Mouse (Mus musculus) gastrocnemius, postnatal 4 days (tissue): ENCODE measurements around the gene A230072I06Rik. TPM values are rescaled to one million over a fixed set of nuclear protein-coding genes. Genes with fewer than 3 reads are reported as not detected.

Experiments used
- DNase-seq, 2 experiments: peaks; one replicate each; pipeline ENCODE4 v3.0.0; 2021 to 2022; ENCODE audit warnings: low spot score in 2 of 2, mixed read lengths in 2 of 2
- long read RNA-seq, 2 experiments: library from polyadenylated mRNA; stranded (forward); transcript quantifications; one replicate each; pipeline ENCODE4 v2.0.0; 2021
- total RNA-seq, 2 experiments: library from RNA; stranded (reverse); gene quantifications; 2 replicates each; pipeline ENCODE4 v1.2.3; 2021

A230072I06Rik gene
- not detected for total RNA-seq
- long read RNA-seq, experiment 1 = 0 reads
- long read RNA-seq, experiment 2 = 0 reads

DNA sequence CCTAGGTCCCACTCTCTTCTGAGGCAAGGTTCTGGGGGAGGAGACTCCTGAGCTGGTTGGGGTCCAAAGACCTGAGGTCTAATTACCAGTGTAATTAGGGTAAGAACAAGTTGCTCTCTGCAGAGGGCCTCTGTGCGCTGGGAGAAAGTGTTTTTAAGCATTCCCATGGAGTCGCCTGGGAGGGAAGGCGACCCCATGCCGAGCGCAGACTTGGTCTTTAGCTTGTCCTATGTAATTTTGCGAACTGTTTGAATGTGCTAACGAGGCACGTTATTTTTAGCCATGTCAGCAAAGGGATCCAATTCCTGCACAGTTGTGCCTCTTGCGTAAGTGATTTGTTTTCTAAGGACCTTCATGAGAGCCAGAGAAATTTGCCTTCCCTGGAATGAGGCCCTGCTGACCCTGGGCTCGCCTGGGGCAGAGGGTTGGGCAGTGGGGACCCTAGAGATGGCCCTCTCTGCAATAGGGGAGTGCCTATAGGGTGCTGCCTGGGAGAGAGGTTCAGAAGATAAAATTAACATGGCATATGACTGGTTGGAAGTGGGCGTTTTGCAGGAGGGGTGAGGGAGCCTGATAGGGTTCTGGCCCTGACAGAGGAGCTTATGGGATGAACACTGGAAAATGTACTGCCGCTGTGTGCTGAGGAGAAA, at the start of gene A230072I06Rik:
Gene A230072I06Rik (plus strand): TSS at position 157 of the 650 bp plus-strand sequence.
- DNase-seq = no peak

DNA sequence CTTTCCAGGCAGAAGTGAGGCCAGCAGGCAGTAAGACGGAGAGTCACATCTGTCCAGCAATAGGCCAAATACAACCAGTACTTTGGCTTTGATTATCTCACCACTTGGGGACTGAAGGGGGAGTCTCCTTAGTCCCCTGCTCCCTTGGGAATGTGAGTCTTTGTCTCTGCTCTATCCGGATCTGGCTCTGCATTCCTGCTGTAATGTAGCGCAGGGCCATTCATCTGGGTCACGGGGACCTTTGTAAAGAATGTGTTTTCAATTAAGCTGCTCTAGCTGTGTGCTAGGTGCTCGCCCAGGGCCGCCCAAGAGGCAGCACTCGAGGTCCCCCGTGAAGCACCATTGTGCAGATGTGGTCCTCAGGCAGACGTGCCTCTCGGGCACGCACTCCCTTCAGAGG, 44.6 kb upstream of the A230072I06Rik start:
- DNase-seq = no peak

DNA sequence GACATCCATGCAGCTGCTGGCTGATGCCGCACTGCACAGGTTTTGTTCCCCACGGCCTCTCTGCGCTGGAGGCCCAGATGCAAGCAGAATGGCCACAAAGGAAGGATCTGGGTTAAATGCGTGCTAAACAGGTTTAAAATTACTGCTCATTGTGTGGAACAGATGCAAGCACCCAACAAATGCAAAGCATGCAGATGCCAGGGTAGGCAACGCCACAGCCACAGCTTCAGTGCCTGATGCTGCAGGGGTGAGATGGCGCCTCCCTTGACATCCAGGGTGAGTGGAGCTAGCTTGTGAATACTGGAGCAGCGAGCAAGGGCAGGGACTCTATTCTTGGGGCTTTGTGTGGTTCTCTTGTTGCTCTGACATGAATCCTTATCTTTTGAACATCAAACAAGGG, 39.8 kb upstream of the A230072I06Rik start:
- no peak for DNase-seq

DNA sequence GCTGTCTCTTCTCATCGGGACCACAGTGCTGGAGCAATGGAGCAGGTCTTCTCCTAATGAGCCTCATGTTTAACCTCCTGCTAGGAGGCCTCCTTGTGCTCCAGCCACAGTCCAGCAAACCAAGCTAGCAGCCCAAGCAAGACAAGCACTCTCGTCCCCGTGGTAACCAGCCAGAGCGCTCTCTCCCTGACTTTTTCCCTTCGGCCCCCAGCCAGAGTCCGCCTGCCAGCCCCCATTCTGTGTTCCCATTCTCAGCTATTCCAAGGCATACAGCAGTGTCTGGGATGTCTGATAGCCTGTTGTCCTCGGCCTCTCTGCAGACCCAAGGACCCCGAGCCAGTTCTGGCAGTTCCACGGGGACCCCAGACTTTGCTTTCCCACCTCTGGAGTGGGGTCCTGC, 38.5 kb upstream of the A230072I06Rik start:
- DNase-seq = no peak

DNA sequence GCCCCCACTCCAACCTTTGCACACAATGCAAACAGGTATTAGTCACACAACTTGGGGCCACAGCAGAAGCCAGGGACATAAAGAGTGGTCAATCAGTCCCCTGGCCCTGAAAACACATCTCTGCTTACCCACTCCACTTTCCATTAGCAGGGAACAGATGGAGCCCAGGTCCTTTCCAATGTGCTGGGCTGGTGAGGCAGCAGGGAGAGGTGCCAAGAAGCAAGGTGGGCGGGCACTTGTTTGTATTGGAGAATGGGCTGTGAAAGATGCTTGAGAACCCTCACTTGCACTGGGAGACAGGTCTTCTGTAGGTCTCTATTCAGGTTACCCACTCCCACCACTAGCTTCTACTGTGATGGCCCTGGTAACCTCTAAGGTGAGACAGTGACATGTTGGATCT, 34.9 kb upstream of the A230072I06Rik start:
- DNase-seq = no peak

DNA sequence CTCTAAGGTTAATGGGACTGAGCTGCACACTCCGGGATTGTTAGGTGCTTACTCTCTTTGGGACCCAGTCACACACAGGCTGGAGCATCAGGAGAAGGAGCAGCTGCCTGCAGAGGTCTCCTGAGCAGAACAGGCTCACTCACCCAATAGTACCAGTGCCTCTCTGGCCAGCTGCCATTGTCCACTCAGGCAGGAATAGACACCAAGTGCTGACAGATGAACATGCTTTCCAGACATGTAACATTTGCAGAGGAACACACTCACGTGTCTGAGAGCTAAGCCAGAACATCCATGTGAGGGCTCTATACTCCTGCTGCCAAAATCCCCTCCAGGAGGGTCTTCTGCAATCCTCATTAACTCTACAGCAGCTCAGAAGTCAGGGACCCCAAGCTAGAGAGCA, 18.7 kb upstream of the A230072I06Rik start:
- no peak for DNase-seq

DNA sequence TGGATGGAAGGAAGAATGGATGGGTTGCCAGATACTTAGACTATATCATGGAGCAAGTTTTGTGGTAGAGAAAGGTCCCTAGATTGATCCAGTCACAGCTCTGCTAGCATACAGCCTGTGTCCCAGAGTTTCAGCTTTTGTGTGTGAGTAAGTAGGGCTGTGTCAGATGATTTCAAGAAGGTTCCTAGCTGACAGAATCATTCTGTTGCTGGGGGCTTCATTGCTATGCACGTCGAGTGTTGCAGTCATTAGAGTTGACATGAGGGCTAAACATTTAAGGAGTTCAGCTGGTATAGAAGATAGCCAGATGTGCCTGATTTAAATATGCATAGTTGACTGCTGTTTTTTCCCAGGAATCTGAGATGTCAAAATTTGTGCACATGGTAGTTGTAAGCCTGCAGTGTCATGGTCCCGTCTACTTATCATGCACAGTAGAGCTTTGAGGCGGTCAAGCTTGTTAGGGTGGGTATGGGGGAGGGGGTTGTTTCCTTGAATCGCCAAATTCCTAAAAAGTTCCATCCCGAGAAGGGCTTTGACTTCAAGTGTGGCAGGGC, 18.1 kb upstream of the A230072I06Rik start:
- no peak for DNase-seq

DNA sequence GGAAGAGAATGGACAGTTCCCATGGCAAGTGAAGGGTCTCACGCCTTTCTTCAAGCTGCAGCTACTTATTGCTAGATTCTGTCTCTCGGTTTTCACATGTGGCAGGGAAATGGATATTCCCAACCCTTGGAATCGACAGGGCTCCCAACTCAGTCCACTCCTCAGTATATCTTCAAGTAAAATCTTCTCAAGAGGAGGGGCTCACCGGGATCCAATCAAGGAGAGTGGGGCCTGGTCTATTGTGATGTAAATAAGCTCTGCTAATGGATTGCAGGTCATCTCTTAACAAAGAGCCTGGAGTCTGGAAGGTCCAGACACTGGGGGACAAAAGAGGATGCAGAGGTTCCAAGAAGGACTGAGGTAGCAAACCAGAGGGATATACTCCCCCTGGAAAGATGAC, 17.1 kb upstream of the A230072I06Rik start:
- no peak for DNase-seq

DNA sequence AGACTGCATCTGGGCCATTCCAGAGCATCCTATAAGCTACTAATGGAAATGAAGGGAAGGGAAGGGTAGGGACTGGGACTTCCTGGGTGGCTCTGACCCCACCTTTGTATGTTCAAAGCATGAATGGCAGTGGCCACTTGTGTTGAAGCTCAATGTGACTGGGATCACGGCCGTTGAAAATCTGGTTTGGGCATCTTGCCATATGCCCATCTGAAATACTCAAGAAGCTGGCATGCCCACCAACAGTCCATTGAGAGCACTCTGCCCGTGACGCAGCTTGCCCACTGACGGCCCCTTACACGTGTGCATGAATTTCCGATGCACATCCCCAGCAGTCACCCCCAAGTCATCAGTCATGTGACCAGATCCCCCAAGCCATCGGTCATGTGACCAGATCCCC, 13.6 kb upstream of the A230072I06Rik start:
- DNase-seq = no peak

DNA sequence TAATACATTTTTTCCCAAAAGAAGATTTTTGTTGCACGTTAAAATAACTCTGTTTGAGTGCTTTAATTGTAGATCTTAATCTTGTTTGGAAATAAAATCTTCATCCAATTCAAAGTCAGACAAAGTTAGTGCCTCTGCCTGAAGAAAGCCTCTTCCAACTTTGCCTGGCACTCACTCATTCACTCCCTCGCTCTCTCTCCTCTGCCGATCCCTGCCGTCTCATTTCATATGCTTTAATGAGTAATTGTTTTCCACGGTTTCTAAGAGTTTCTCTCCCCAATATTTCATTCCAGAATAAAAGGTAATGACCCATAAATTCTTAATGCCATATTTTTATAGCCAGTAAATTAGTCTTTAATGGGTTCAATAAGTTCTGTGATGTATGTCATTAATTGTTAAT, 10.8 kb upstream of the A230072I06Rik start:
- no peak for DNase-seq

DNA sequence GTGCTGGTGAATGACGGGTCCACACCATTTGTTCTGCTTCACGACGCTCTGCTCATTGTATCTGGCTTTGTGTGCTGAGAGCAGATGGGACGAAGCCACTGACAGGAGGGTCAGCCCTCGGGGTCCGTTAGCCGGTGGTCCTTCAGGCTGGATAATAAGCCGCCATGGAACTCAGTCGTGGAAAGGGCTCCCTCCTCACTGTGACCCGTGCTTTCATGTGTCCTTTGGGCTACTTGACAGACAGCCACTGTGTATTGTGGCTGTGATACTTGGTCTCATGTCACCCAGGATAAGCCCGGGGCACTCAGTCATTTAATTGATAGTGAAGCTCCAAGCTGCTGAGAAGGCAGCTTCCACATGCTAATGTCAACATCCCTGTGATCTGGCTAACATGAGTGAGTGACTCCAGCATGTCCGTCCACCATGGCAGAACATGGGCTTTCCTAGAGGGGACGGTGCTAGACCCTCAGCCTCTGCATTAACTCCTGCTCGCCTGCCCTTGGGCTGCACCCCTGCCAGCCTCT, 10.3 kb upstream of the A230072I06Rik start:
- DNase-seq = no peak

DNA sequence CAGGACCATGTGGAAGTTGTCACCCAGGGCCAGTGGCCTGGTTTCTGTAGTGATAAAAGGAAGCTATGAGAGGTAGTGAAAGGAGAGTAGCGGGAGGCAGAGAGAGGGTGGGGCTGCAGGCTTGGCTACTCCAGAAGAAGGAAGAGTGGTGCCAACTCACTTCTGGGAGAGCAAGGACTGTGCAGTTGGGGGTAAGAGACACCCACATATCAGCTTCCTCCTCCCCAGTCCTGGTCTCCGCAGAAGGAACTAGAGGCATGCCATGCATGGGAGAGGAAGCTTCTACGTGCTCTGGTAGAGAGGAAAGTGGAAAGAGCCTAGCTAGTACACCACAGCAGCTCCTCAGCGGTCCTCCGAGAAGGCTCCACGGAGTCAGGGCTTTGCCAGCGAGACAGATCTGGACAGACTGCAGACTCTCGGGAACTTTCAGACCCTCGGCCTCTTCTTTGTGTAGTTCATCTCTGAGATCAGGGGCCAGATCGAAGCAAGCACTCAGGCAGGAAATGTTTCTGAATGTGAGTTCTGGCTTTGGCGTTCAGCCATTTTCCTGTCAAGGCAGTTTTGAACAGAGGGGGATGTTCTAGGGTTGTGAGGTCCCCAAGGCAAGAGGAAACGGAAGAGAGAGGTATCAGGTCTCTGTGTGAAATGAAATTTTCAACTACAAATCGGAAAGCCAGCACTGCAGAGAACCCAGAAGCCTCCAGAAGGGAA, 1.0 kb downstream of the A230072I06Rik start:
- DNase-seq = no peak

DNA sequence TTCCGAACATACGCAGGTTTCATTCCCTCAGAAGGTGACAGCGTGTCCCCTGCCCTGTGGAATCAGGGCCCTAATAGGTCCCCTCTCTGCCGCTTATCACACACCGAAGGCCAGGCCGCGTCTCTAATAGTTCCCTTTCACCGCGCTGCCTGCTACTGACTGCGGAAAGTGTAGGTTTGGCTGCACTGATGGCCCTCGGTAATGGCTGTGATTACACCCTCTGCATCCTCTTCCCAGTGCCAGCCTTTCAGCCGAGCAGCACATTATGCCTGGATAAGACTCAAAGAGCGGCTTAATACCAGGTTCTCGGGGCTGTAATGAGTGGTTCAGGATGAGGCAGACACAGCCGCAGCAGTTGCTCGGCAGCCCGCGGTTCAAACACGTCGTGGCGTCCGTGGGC, 3.5 kb downstream of the A230072I06Rik start:
- DNase-seq = no peak

DNA sequence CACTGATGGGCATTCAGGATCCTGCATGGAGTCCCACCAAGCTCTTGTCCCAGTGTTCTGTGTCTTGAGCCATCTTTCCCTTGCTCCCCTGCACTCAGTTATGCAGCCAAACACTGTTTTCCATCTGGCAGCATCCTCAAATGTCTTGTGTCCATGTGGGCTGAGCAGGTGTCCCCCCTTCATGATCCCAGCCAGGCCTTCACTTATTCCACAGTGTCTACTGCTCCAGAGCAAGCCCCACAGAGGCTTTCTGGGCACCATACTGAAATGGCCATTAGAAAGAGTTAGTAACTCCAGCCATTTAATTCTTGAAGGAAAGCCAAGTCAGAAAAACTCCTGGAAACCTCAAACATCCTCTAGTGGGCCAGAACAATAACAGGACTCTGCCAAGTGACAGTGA, 11.9 kb downstream of the A230072I06Rik start:
- DNase-seq = no peak

DNA sequence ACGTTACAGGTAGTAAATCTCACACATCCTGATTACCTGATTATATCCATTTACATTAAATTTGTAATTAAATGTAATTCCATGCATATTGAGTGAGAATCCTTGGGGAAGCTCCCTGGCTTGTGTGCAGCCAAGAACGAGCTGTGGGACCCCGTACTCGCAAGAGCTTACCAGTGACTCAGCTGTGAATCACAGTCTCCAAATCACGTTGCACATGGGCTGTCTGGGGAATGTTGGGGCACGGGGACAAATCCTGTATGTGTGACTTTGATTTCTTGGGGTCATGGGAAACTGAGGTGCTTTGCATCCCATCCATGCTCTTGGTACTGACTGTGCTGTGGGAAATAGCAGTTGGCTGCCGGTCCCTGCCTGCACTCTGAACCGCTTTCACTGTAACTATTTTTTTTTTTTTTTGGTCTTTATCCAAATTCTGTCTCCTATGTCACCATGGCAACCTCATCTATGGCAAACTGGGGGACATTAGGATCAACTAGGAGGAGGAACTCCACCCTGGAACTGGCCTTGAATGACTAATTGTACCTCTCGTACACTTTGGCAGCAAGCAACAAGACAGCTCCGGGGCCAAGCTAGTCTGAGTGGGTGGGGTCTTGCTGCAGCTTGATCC, 19.8 kb downstream of the A230072I06Rik start:
- no peak for DNase-seq

DNA sequence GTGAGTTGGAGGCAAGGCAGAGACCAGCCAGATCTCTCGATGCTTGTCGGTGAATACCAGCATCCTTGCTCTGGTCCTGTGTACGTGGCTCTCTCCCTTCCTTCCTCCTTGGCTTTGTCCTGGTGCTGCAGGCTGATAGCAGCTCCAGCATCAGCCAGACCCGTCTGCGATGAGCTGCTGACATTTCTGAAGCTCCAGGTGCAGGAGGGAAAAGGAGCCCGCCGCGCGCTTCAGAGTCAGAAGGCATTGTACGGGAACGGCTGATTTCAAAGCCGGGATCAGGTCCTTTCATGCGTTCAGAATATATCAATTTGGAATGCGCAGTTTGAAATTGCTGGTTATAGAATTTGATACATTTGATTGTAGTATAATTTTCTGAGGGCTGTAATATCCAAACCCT, 23.4 kb downstream of the A230072I06Rik start:
- no peak for DNase-seq

DNA sequence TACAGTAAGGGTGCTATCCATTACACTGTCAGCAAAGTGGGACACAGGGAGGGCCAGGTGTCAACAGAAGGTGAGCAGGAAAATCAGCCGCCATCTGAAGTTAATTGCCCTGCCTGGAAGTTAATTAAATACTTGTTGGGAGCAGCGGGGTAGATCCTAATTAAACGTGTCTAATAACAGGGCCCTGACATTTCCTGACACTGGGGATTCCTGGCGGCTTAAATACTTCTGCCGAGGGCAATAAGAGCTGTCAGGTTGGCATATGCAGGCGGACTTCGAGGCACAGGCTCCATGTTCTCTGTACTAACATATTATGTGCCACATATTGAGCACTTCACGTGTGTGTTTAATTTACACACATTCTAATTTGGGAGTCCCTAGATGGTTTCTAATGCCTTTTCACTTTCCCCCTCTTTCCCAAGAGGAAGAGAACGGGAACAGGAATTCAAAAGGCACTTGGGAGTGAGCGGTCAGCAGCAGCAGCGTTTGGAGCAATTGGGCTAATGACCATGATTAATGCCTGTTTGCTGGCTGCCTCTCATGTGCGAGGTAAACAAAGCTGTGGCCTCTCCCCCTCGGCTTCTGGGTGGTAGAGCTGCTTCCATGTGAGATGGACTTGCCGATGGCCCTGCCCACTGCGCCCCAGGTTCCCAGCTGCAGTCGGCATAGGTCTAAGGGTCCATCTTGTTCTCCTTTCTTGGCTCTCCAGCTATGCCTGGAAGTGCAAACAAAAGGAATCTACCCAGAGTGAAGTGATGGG, 34.5 kb downstream of the A230072I06Rik start:
- no peak for DNase-seq

DNA sequence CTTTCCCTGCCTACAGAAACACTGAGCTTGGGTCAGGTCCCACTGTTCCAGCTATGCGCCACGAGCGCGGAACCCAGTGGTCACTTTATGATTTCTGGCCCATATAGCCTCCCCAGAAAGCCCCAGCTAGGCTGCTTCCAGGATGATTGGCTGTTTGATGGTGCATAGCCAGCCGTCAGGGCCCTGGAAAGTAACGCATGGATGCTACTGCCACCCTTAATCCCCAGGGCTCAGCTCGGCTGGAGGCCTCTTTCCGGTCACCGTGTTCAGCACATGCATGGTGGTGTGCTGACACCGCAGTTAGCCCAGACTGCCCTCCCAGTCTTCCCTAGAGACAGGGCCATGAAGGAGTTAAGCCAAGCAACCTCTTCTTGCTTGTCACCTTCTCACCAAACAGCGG, 35.6 kb downstream of the A230072I06Rik start:
- no peak for DNase-seq

DNA sequence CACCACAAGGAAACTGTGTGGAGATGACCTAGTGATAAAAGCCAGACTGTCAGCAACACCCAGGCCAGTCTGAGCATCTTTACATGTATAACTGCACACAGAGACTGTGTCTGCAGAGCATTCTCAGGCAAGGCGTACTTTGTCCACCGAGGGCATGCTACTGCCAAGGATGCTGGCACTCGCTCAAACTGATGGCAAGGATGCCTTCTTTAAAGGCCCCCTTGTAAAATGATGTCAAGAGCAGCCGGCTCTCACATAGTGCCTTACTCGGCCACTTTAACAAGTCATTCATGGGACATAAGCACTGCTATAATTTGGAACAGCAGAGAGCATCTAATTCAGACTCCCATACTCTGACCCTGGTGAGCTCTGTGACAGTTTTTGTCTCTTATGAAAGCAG, 36.6 kb downstream of the A230072I06Rik start:
- DNase-seq = no peak

DNA sequence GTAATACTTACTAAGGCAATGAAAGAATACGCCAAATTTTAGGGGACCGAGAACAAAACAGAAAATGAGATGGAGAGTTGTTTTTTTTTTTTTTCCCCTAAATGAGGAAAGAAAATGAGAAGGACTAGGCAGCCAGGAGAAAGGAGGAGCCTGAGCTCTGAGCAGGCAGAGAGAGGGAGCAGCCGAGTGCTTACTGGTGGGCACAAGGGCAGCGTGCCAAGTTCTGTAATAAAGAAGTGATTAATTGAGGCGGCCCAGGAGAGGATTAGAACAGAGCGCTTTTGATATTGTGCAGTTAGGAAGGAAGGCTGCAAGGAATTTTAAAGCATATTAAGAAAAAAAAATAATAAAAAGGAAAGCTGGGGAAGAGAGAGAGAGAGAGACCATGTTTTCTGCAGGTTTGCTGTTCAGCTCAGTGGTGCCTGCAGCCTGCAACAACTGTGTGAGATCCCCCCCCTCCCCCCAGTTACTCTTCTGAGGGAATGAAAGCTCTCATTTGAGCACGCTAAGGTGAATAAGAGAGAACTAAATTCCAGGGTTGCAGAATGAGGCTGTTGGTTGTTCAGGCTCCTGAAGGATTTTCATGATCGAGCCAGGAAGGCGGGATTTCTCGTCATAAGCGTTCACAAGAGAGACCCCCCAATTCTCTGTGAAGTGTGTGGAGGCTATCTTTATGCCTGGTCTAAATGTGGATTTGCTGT, 41.3 kb downstream of the A230072I06Rik start:
- DNase-seq = no peak

DNA sequence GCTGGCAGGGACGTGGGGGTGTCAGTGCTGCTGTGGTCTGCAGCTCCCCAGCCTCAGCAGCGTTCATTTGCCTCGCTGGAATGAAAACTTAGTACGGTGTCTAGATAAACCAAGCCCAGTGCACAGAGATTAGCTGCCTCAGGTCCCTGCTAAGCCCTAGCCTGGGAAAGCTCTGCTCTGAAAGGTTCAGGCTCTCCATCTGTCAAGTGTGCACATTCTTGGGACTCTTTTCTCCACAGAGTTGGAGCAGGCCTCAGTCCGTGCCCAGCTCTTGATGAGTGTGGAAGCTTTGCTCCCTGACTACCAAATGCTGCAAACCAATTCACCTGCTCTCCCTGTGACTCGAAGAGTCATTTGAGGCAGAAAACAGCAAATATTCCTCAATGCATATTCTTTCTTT, 43.5 kb downstream of the A230072I06Rik start:
- no peak for DNase-seq
